Mouse (Mus musculus) bone marrow macrophage, adult 2 months (primary cell): ENCODE measurements around the gene 9330182L06Rik.

Experiments
- CTCF ChIP-seq: IDR thresholded peaks from 2 replicates; pipeline ENCODE4 v1.5.1; 2012; ENCODE audit warnings: low read depth, mild to moderate bottlenecking, low read length, moderate library complexity
- POLR2A ChIP-seq: IDR thresholded peaks from 2 replicates; pipeline ENCODE4 v1.6.1; 2012; ENCODE audit warnings: mild to moderate bottlenecking, low read depth, low read length, borderline replicate concordance

DNA sequence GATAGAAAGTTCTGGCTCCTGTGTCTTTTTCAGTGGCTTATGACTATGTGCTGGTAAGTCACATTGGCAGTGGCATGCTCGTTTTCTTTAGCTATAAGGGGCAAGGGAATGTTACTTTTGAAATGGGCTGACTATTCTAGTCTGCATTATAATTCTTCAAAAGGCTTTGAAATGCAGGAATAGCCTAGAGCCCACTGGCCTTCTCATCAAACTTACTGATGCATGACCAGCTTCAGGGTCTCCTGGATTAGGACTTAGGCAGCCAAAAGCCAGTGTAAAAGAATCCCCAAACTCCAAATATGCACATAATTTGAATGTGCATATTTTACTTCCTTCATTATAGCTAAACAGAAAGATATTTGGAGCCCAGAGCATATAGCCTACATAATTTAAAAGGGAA is 86.7 kb downstream of the 9330182L06Rik start:
- TF ChIP-seq POLR2A (no peak), CTCF (no peak)
